Mouse (Mus musculus): ENCODE results near the gene Pgm2l1.

DNA sequence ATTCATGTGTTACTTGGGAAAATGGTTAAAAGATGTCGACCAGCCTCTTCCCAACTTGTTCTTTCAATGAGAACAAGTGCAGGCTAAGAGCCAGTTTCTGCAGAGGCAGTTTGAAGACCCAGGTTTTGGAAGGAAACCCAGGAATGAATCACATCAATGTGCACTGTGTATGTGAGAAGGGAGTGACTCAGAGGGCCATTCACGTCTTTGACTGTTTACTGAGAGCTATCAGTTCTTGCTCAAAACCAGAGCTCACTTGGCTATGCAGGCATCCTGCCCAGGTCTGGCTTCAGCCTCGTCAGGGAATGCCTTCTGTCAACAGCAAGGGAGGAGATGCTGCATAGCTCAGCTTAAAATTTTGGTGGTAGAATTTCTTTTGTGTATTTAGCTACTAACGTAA lies 75.1 kb downstream of the Pgm2l1 start:
- TF ChIP-seq TAL1 (conservative IDR thresholded peaks at IDR 0.05; ENCODE audit: low read depth, low read length) (no peak), POLR2AphosphoS5 (IDR thresholded peaks at IDR 0.05; ENCODE audit: insufficient replicate concordance, low read depth, low read length) (no peak), CTCF (IDR thresholded peaks at IDR 0.05; ENCODE audit: low read depth, low read length) (no peak)
